Mouse (Mus musculus): ENCODE measurements around the gene Thsd4. TPM values are rescaled to one million over a fixed set of nuclear protein-coding genes. Genes with fewer than 3 reads are reported as not detected.
A peak's percentile ranks its signal among the peaks of the same experiment; 100 is the strongest.

The Thsd4 gene
- total RNA-seq, 2 experiments from 2014 or later, result 10.1 to 10.6 TPM

GRCm38 (mm10) chr9:60517148-60517547 lies 4.7 kb downstream of the Thsd4 start:
- no peak for DNase-seq

- no peak for DNase-seq
Observed at GRCm38 (mm10) chr9:60516379-60516778, 5.5 kb downstream of the Thsd4 start.

- DNase-seq, result no peak
Observed at GRCm38 (mm10) chr9:60513329-60513788, 8.5 kb downstream of the Thsd4 start.

- no peak for DNase-seq
Observed at GRCm38 (mm10) chr9:60510876-60511275, 11.0 kb downstream of the Thsd4 start.

- DNase-seq, result peak; percentile 43
Observed at GRCm38 (mm10) chr9:60506136-60506535, 15.7 kb downstream of the Thsd4 start.

GRCm38 (mm10) chr9:60504378-60505285 lies 17.2 kb downstream of the Thsd4 start:
- DNase-seq, result peak; percentile 47

GRCm38 (mm10) chr9:60502220-60502619 lies 19.6 kb downstream of the Thsd4 start:
- DNase-seq, result no peak

- no peak for DNase-seq
Observed at GRCm38 (mm10) chr9:60501504-60502179, 20.2 kb downstream of the Thsd4 start.

- no peak for DNase-seq
Observed at GRCm38 (mm10) chr9:60492275-60492974, 29.4 kb downstream of the Thsd4 start.

GRCm38 (mm10) chr9:60491489-60492100 lies 30.3 kb downstream of the Thsd4 start:
- DNase-seq, result no peak

- DNase-seq, result no peak
Observed at GRCm38 (mm10) chr9:60491079-60491478, 30.8 kb downstream of the Thsd4 start.

GRCm38 (mm10) chr9:60488816-60489215 lies 33.0 kb downstream of the Thsd4 start:
- no peak for DNase-seq

- no peak for DNase-seq
Observed at GRCm38 (mm10) chr9:60482165-60482564, 39.7 kb downstream of the Thsd4 start.

- DNase-seq, result peak; percentile 25
Observed at GRCm38 (mm10) chr9:60480052-60480451, 41.8 kb downstream of the Thsd4 start.

- DNase-seq, result no peak
Observed at GRCm38 (mm10) chr9:60478806-60479205, 43.0 kb downstream of the Thsd4 start.

GRCm38 (mm10) chr9:60477991-60478750 lies 43.7 kb downstream of the Thsd4 start:
- DNase-seq, result peak; percentile 13

GRCm38 (mm10) chr9:60460010-60460982 lies 61.5 kb downstream of the Thsd4 start:
- no peak for DNase-seq

GRCm38 (mm10) chr9:60458468-60458962 lies 63.3 kb downstream of the Thsd4 start:
- DNase-seq, result no peak

- DNase-seq, result no peak
Observed at GRCm38 (mm10) chr9:60457359-60458210, 64.3 kb downstream of the Thsd4 start.
